Mouse (Mus musculus): ENCODE data around the gene Pip5k1a. TPM values are rescaled to one million over a fixed set of nuclear protein-coding genes. Genes with fewer than 3 reads are reported as not detected.
"Not testable (repeated sequence)": the region's sequence is repeated elsewhere in the genome, so short reads cannot be mapped to it uniquely, and the experiment has no call there.

The Pip5k1a gene
- total RNA-seq, 2 experiments from 2014 or later: 51.1 to 51.7 TPM

GRCm38 (mm10) chr3:95124246-95124645 lies 17.5 kb upstream of the Pip5k1a start, which contains the start of gene Tmod4:
TSS of gene Tmod4 (plus strand) at chr3:95124476.
- intact Hi-C loops (cut with DNase I): no loop called here
- no peak for DNase-seq (ENCODE audit: low spot score in 2 of 2)

- DNase-seq (ENCODE audit: low spot score in 2 of 2): no peak
- intact Hi-C loops (cut with DNase I): no loop called here
Observed at GRCm38 (mm10) chr3:95121580-95121979, 14.8 kb upstream of the Pip5k1a start.

GRCm38 (mm10) chr3:95117751-95118150 lies 11.0 kb upstream of the Pip5k1a start:
- no peak for DNase-seq (ENCODE audit: low spot score in 2 of 2)
- intact Hi-C loops (cut with DNase I): no loop called here

GRCm38 (mm10) chr3:95112760-95113159 lies 6.0 kb upstream of the Pip5k1a start:
- intact Hi-C loops (cut with DNase I): no loop called here
- DNase-seq (ENCODE audit: low spot score in 2 of 2): no peak

GRCm38 (mm10) chr3:95110911-95111726 lies 4.4 kb upstream of the Pip5k1a start, which contains the start of gene Vps72:
TSS of gene Vps72 (plus strand) at chr3:95111022.
- intact Hi-C loops (cut with DNase I): loop anchor here (2.0 kb wide), 1 partner anchor 22 kb away; no protein-coding TSS in a partner anchor
- peak; percentile 91 to 96 for DNase-seq (ENCODE audit: low spot score in 2 of 2)

GRCm38 (mm10) chr3:95107898-95108297 lies 1.2 kb upstream of the Pip5k1a start:
- DNase-seq (ENCODE audit: low spot score in 2 of 2): peak in 1 of 2 experiments; percentile 44
- intact Hi-C loops (cut with DNase I): loop anchor here (2.0 kb wide), 1 partner anchor 55 kb away; no protein-coding TSS in a partner anchor

GRCm38 (mm10) chr3:95107308-95107707 lies 578 bp upstream of the Pip5k1a start:
- intact Hi-C loops (cut with DNase I): loop anchor here (2.0 kb wide), 1 partner anchor 55 kb away; no protein-coding TSS in a partner anchor
- DNase-seq (ENCODE audit: low spot score in 2 of 2): not testable (repeated sequence)

GRCm38 (mm10) chr3:95105586-95106337 lies 968 bp downstream of the Pip5k1a start:
- intact Hi-C loops (cut with DNase I): loop anchor here (2.0 kb wide), 2 partner anchors 17 to 53 kb away; no protein-coding TSS in a partner anchor

GRCm38 (mm10) chr3:95105121-95105520 lies 1.6 kb downstream of the Pip5k1a start:
- intact Hi-C loops (cut with DNase I): loop anchor here (2.0 kb wide), 1 partner anchor 16 kb away; no protein-coding TSS in a partner anchor
- peak; percentile 48 to 84 for DNase-seq (ENCODE audit: low spot score in 2 of 2)

More at GRCm38 (mm10) chr3:95105586-95106337, 968 bp downstream of the Pip5k1a start:
- peak in 1 of 2 experiments; percentile 47 for DNase-seq (ENCODE audit: low spot score in 2 of 2)

- DNase-seq (ENCODE audit: low spot score in 2 of 2): no peak
- intact Hi-C loops (cut with DNase I): no loop called here
Observed at GRCm38 (mm10) chr3:95100854-95101253, 5.9 kb downstream of the Pip5k1a start.

GRCm38 (mm10) chr3:95088071-95088470 lies 18.7 kb downstream of the Pip5k1a start:
- peak in 1 of 2 experiments; percentile 51 for DNase-seq (ENCODE audit: low spot score in 2 of 2)
- intact Hi-C loops (cut with DNase I): loop anchor here (2.0 kb wide), 1 partner anchor 17 kb away; no protein-coding TSS in a partner anchor

- no peak for DNase-seq (ENCODE audit: low spot score in 2 of 2)
- intact Hi-C loops (cut with DNase I): no loop called here
Observed at GRCm38 (mm10) chr3:95071606-95072005, 35.1 kb downstream of the Pip5k1a start.

- intact Hi-C loops (cut with DNase I): no loop called here
- peak in 1 of 2 experiments; percentile 63 for DNase-seq (ENCODE audit: low spot score in 2 of 2)
Observed at GRCm38 (mm10) chr3:95066570-95066969, 40.2 kb downstream of the Pip5k1a start.

GRCm38 (mm10) chr3:95066095-95066494 lies 40.6 kb downstream of the Pip5k1a start:
- no peak for DNase-seq (ENCODE audit: low spot score in 2 of 2)
- intact Hi-C loops (cut with DNase I): no loop called here

GRCm38 (mm10) chr3:95065553-95065952 lies 41.2 kb downstream of the Pip5k1a start:
- intact Hi-C loops (cut with DNase I): no loop called here

GRCm38 (mm10) chr3:95063741-95064140 lies 43.0 kb downstream of the Pip5k1a start:
- no peak for DNase-seq (ENCODE audit: low spot score in 2 of 2)
- intact Hi-C loops (cut with DNase I): no loop called here

More at GRCm38 (mm10) chr3:95065553-95065952, 41.2 kb downstream of the Pip5k1a start:
- no peak for DNase-seq (ENCODE audit: low spot score in 2 of 2)

GRCm38 (mm10) chr3:95058078-95058477 lies 48.7 kb downstream of the Pip5k1a start:
- intact Hi-C loops (cut with DNase I): no loop called here

GRCm38 (mm10) chr3:95056275-95056674 lies 50.5 kb downstream of the Pip5k1a start:
- intact Hi-C loops (cut with DNase I): no loop called here
- DNase-seq (ENCODE audit: low spot score in 2 of 2): no peak

More at GRCm38 (mm10) chr3:95058078-95058477, 48.7 kb downstream of the Pip5k1a start:
- DNase-seq (ENCODE audit: low spot score in 2 of 2): peak in 1 of 2 experiments; percentile 80

GRCm38 (mm10) chr3:95054481-95055260 lies 52.1 kb downstream of the Pip5k1a start:
- DNase-seq (ENCODE audit: low spot score in 2 of 2): peak in 1 of 2 experiments; percentile 28
- intact Hi-C loops (cut with DNase I): no loop called here

All from left cerebral cortex, postnatal 25 days (tissue).